Mouse (Mus musculus) ES-Bruce4 (cell line): ENCODE results near the gene Tctex1d4. TPM values are rescaled to one million over a fixed set of nuclear protein-coding genes. Genes with fewer than 3 reads are reported as not detected.
A peak's percentile ranks its signal among the peaks of the same experiment; 100 is the strongest.

Source experiments
- H3K27ac ChIP-seq: 2 replicates; pipeline ENCODE4 v1.5.1; 2012; ENCODE audit warnings: low read length, inconsistent platforms; ENCODE audit not compliant: insufficient read depth
- H3K27me3 ChIP-seq: 2 replicates; pipeline ENCODE4 v1.6.1; 2012; ENCODE audit warnings: mild to moderate bottlenecking, low read length, inconsistent platforms; ENCODE audit not compliant: control insufficient read depth, poor library complexity, insufficient read depth, severe bottlenecking
- H3K36me3 ChIP-seq: 2 replicates; pipeline ENCODE4 v1.6.1; 2012; ENCODE audit warnings: inconsistent platforms, mild to moderate bottlenecking, low read length, moderate library complexity; ENCODE audit not compliant: control insufficient read depth, poor library complexity, insufficient read depth, severe bottlenecking
- H3K4me1 ChIP-seq: one replicate; pipeline ENCODE4 v1.8.1; 2011; ENCODE audit warnings: low read length; ENCODE audit not compliant: control insufficient read depth, insufficient read depth
- H3K4me3 ChIP-seq: 2 replicates; pipeline ENCODE4 v1.5.1; 2011; ENCODE audit warnings: low read depth, mild to moderate bottlenecking, low read length
- H3K9ac ChIP-seq: 2 replicates; pipeline ENCODE4 v1.6.1; 2012; ENCODE audit warnings: low read depth, mild to moderate bottlenecking, inconsistent platforms; ENCODE audit not compliant: poor library complexity, severe bottlenecking
- H3K9me3 ChIP-seq: replicated peaks from 2 replicates; pipeline ENCODE4 v1.6.1; 2012; ENCODE audit warnings: mild to moderate bottlenecking, low read length, inconsistent platforms; ENCODE audit not compliant: control insufficient read depth, poor library complexity, insufficient read depth, severe bottlenecking
- CTCF ChIP-seq: IDR thresholded peaks from one replicate; pipeline ENCODE4 v1.8.1; 2011; ENCODE audit warnings: low read depth, low read length
- EP300 ChIP-seq: IDR thresholded peaks from 2 replicates; pipeline ENCODE4 v1.6.1; 2011; ENCODE audit warnings: low read depth, low read length; ENCODE audit not compliant: insufficient read depth
- POLR2A ChIP-seq: IDR thresholded peaks from one replicate; pipeline ENCODE4 v1.8.1; 2011; ENCODE audit warnings: low read length; ENCODE audit not compliant: insufficient read depth
- polyA plus RNA-seq: library from polyadenylated mRNA; stranded (reverse); fragments of >200 nt; gene quantifications from 2 replicates; pipeline ENCODE4 v1.2.4, GENCODE M21; 2011; ENCODE audit warnings: low read depth; ENCODE audit not compliant: missing spikeins, insufficient read depth, insufficient read length

Tctex1d4 gene
- polyA plus RNA-seq, 1 experiment: not detected

- H3K4me3 ChIP-seq: peak overlapping the region; percentile 35
- no peaks in the 10 kb centered on the region for H3K27me3 ChIP-seq
- no peak for TF ChIP-seq POLR2A
- no peak for TF ChIP-seq EP300
- no peak for TF ChIP-seq CTCF
- H3K36me3 ChIP-seq: peaks cover 4% of the 10 kb centered on the region; the same call in 1 of the 2 replicates
- peaks cover 2% of the 10 kb centered on the region for H3K4me1 ChIP-seq
- H3K27ac ChIP-seq: peak overlapping the region; percentile 65
- peak overlapping the region; percentile 4; the same call in 1 of the 2 replicates for H3K9ac ChIP-seq
- no peaks in the 10 kb centered on the region for H3K9me3 ChIP-seq
These were observed 4.4 kb upstream of the Tctex1d4 start for GRCm38 (mm10) chr4:117122209-117122608.

GRCm38 (mm10) chr4:117123546-117124217 is 2.9 kb upstream of the Tctex1d4 start:
- Histone ChIP-seq H3K27ac (no peak overlapping the region; the same call in 1 of the 2 replicates), H3K9me3 (no peaks in the 10 kb centered on the region), H3K9ac (peak overlapping the region; percentile 93; the same call in 1 of the 2 replicates), H3K4me3 (0 out of 2 replicates have a peak overlapping the region, but pooled peaks have one; percentile 2), H3K4me1 (peaks cover 2% of the 10 kb centered on the region), H3K36me3 (0 out of 2 replicates have a peak, but pooled peaks cover under 1% of the 10 kb centered on the region), H3K27me3 (no peaks in the 10 kb centered on the region)
- TF ChIP-seq POLR2A: no peak
- TF ChIP-seq EP300: no peak
- no peak for TF ChIP-seq CTCF

GRCm38 (mm10) chr4:117124218-117124517 is 2.4 kb upstream of the Tctex1d4 start:
- Histone ChIP-seq H3K27me3 (no peaks in the 10 kb centered on the region), H3K4me3 (peak overlapping the region; percentile 81), H3K27ac (peak overlapping the region; percentile 95), H3K4me1 (peaks cover 4% of the 10 kb centered on the region), H3K36me3 (no peaks in the 10 kb centered on the region; the same call in 1 of the 2 replicates), H3K9me3 (no peaks in the 10 kb centered on the region), H3K9ac (peak overlapping the region; percentile 93)
- TF ChIP-seq CTCF (no peak), EP300 (no peak), POLR2A (no peak)

GRCm38 (mm10) chr4:117124518-117125347 is 1.9 kb upstream of the Tctex1d4 start:
- Histone ChIP-seq H3K9me3 (no peaks in the 10 kb centered on the region), H3K4me3 (peak overlapping the region; percentile 81), H3K27ac (peak overlapping the region; percentile 95), H3K4me1 (peaks cover 4% of the 10 kb centered on the region), H3K9ac (peak overlapping the region; percentile 93), H3K27me3 (no peaks in the 10 kb centered on the region), H3K36me3 (no peaks in the 10 kb centered on the region; the same call in 1 of the 2 replicates)
- no peak for TF ChIP-seq EP300
- no peak for TF ChIP-seq POLR2A
- TF ChIP-seq CTCF: no peak

- Histone ChIP-seq H3K27me3 (no peaks in the 10 kb centered on the region), H3K4me3 (peak within 1 kb of the TSS; percentile 81), H3K9me3 (no peaks in the 10 kb centered on the region), H3K4me1 (peaks cover 9% of the 10 kb centered on the region), H3K9ac (peak within 1 kb of the TSS; percentile 93), H3K36me3 (no peaks in the 10 kb centered on the region; the same call in 1 of the 2 replicates), H3K27ac (peak within 1 kb of the TSS; percentile 95)
- TF ChIP-seq POLR2A (peak; percentile 23), EP300 (no peak)
These were observed 1.2 kb upstream of the Tctex1d4 start, which contains the start of gene Btbd19 for GRCm38 (mm10) chr4:117125348-117125909. Gene Btbd19, minus strand, starts transcription at chr4:117125725.
